Mouse (Mus musculus): ENCODE data around the gene Dip2b. TPM values are rescaled to one million over a fixed set of nuclear protein-coding genes. Genes with fewer than 3 reads are reported as not detected.
A peak's percentile ranks its signal among the peaks of the same experiment; 100 is the strongest.

Dip2b gene
- polyA plus RNA-seq, 1 experiment from 2014 or later: 9.8 TPM

- 86% methylated on average over 13 of the region's 13 CpGs for WGBS
- Histone ChIP-seq H3K27ac (no peak overlapping the region), H3K4me1 (peaks cover 15% of the 10 kb centered on the region), H3K9me3 (no peaks in the 10 kb centered on the region), H3K4me2 (no peak overlapping the region), H3K36me3 (peaks cover 5% of the 10 kb centered on the region; the same call in 1 of the 2 replicates), H3K4me3 (replicated peaks) (no peak overlapping the region), H3K27me3 (replicated peaks) (no peaks in the 10 kb centered on the region), H3K9ac (no peak overlapping the region)
- ATAC-seq (ENCODE audit: insufficient read depth, low FRiP score, low read depth): no peak
Measured at GRCm38 (mm10) chr15:100116325-100116724, 77.9 kb downstream of the Dip2b start.

- Histone ChIP-seq H3K4me2 (no peak overlapping the region), H3K27me3 (replicated peaks) (no peaks in the 10 kb centered on the region), H3K27ac (no peak overlapping the region), H3K4me3 (replicated peaks) (no peak overlapping the region), H3K36me3 (peaks cover 5% of the 10 kb centered on the region; the same call in 1 of the 2 replicates), H3K4me1 (peaks cover 3% of the 10 kb centered on the region; the same call in 1 of the 2 replicates), H3K9me3 (no peaks in the 10 kb centered on the region), H3K9ac (no peak overlapping the region)
- 67% methylated on average over 6 of the region's 6 CpGs for WGBS
- no peak for ATAC-seq (ENCODE audit: insufficient read depth, low FRiP score, low read depth)
Measured at GRCm38 (mm10) chr15:100119225-100119788, 80.8 kb downstream of the Dip2b start.

- H3K9me3 ChIP-seq: no peaks in the 10 kb centered on the region
- peaks cover 5% of the 10 kb centered on the region; the same call in 1 of the 2 replicates for H3K36me3 ChIP-seq
- H3K27ac ChIP-seq: no peak overlapping the region
- no peak overlapping the region for H3K9ac ChIP-seq
- no peaks in the 10 kb centered on the region for H3K27me3 ChIP-seq (replicated peaks)
- peaks cover 4% of the 10 kb centered on the region for H3K4me1 ChIP-seq
- H3K4me2 ChIP-seq: no peak overlapping the region
- H3K4me3 ChIP-seq (replicated peaks): no peak overlapping the region
- ATAC-seq (ENCODE audit: insufficient read depth, low FRiP score, low read depth): no peak
- 87% methylated on average over 6 of the region's 6 CpGs for WGBS
Measured at GRCm38 (mm10) chr15:100121437-100121836, 83.0 kb downstream of the Dip2b start.

- 50% methylated on average over 5 of the region's 5 CpGs for WGBS
- no peak overlapping the region for H3K4me2 ChIP-seq
Measured at GRCm38 (mm10) chr15:100123867-100124266, 85.4 kb downstream of the Dip2b start.

GRCm38 (mm10) chr15:100125245-100125644, 86.8 kb downstream of the Dip2b start:
- H3K4me3 ChIP-seq (replicated peaks): no peak overlapping the region
- no peaks in the 10 kb centered on the region for H3K36me3 ChIP-seq
- no peak for ATAC-seq (ENCODE audit: insufficient read depth, low FRiP score, low read depth)
- no peaks in the 10 kb centered on the region for H3K27me3 ChIP-seq (replicated peaks)
- no peak overlapping the region for H3K9ac ChIP-seq
- peaks cover 4% of the 10 kb centered on the region for H3K4me1 ChIP-seq
- H3K4me2 ChIP-seq: no peak overlapping the region
- H3K9me3 ChIP-seq: no peaks in the 10 kb centered on the region
- 73% methylated on average over 6 of the region's 6 CpGs for whole genome bisulfite sequencing
- H3K27ac ChIP-seq: peak overlapping the region; percentile 22; the same call in 1 of the 2 replicates

More at GRCm38 (mm10) chr15:100123867-100124266, 85.4 kb downstream of the Dip2b start:
- Histone ChIP-seq H3K9me3 (no peaks in the 10 kb centered on the region), H3K27me3 (replicated peaks) (no peaks in the 10 kb centered on the region), H3K27ac (no peak overlapping the region), H3K4me3 (replicated peaks) (no peak overlapping the region), H3K9ac (no peak overlapping the region), H3K4me1 (peaks cover 6% of the 10 kb centered on the region), H3K36me3 (no peaks in the 10 kb centered on the region)
- no peak for ATAC-seq (ENCODE audit: insufficient read depth, low FRiP score, low read depth)

- no peaks in the 10 kb centered on the region for H3K27me3 ChIP-seq (replicated peaks)
- peaks cover 4% of the 10 kb centered on the region for H3K4me1 ChIP-seq
- H3K36me3 ChIP-seq: no peaks in the 10 kb centered on the region
- no peak overlapping the region; the same call in 1 of the 2 replicates for H3K27ac ChIP-seq
- H3K9me3 ChIP-seq: no peaks in the 10 kb centered on the region
- no peak overlapping the region for H3K4me3 ChIP-seq (replicated peaks)
- WGBS: 13% methylated on average over 11 of the region's 11 CpGs
- peak; percentile 65; the same call in 1 of the 2 replicates for ATAC-seq (ENCODE audit: insufficient read depth, low FRiP score, low read depth)
- H3K9ac ChIP-seq: no peak overlapping the region
- no peak overlapping the region for H3K4me2 ChIP-seq
Measured at GRCm38 (mm10) chr15:100126456-100127107, 88.1 kb downstream of the Dip2b start.

GRCm38 (mm10) chr15:100129151-100129790, 90.8 kb downstream of the Dip2b start:
- Histone ChIP-seq H3K36me3 (peaks cover 3% of the 10 kb centered on the region), H3K4me1 (peaks cover 4% of the 10 kb centered on the region), H3K4me3 (replicated peaks) (no peak overlapping the region), H3K4me2 (no peak overlapping the region), H3K27me3 (replicated peaks) (no peaks in the 10 kb centered on the region), H3K9me3 (no peaks in the 10 kb centered on the region), H3K9ac (no peak overlapping the region), H3K27ac (no peak overlapping the region)
- no peak for ATAC-seq (ENCODE audit: insufficient read depth, low FRiP score, low read depth)
- 72% methylated on average over 7 of the region's 7 CpGs for WGBS

- no peaks in the 10 kb centered on the region for H3K4me1 ChIP-seq
- no peaks in the 10 kb centered on the region for H3K36me3 ChIP-seq
- H3K4me3 ChIP-seq (replicated peaks): no peak overlapping the region
- H3K9me3 ChIP-seq: no peaks in the 10 kb centered on the region
- WGBS: 84% methylated on average over 5 of the region's 5 CpGs
- no peak overlapping the region for H3K27ac ChIP-seq
- no peak for ATAC-seq (ENCODE audit: insufficient read depth, low FRiP score, low read depth)
- H3K9ac ChIP-seq: no peak overlapping the region
- no peak overlapping the region for H3K4me2 ChIP-seq
- H3K27me3 ChIP-seq (replicated peaks): no peaks in the 10 kb centered on the region
Measured at GRCm38 (mm10) chr15:100139665-100140064, 101.2 kb downstream of the Dip2b start.

- H3K9me3 ChIP-seq: no peaks in the 10 kb centered on the region
- H3K4me3 ChIP-seq (replicated peaks): no peak overlapping the region
- no peaks in the 10 kb centered on the region for H3K36me3 ChIP-seq
- H3K4me2 ChIP-seq: no peak overlapping the region
- ATAC-seq (ENCODE audit: insufficient read depth, low FRiP score, low read depth): no peak
- no peak overlapping the region for H3K9ac ChIP-seq
- peaks cover 6% of the 10 kb centered on the region; the same call in 1 of the 2 replicates for H3K4me1 ChIP-seq
- 74% methylated on average over 4 of the region's 4 CpGs for WGBS
- H3K27ac ChIP-seq: no peak overlapping the region
- H3K27me3 ChIP-seq (replicated peaks): no peaks in the 10 kb centered on the region
Measured at GRCm38 (mm10) chr15:100140428-100140827, 102.0 kb downstream of the Dip2b start.

GRCm38 (mm10) chr15:100143091-100143801, 104.8 kb downstream of the Dip2b start:
- Histone ChIP-seq H3K9me3 (no peaks in the 10 kb centered on the region), H3K4me1 (peaks cover 9% of the 10 kb centered on the region), H3K4me2 (no peak overlapping the region), H3K27ac (no peak overlapping the region), H3K36me3 (no peaks in the 10 kb centered on the region), H3K9ac (no peak overlapping the region), H3K27me3 (replicated peaks) (no peaks in the 10 kb centered on the region), H3K4me3 (replicated peaks) (no peak overlapping the region)
- 81% methylated on average over 11 of the region's 11 CpGs for WGBS
- ATAC-seq (ENCODE audit: insufficient read depth, low FRiP score, low read depth): no peak

GRCm38 (mm10) chr15:100144854-100145824, 106.7 kb downstream of the Dip2b start:
- WGBS: 56% methylated on average over 15 of the region's 15 CpGs
- Histone ChIP-seq H3K9me3 (no peaks in the 10 kb centered on the region), H3K27ac (no peak overlapping the region), H3K4me3 (replicated peaks) (no peak overlapping the region), H3K4me2 (no peak overlapping the region), H3K9ac (no peak overlapping the region), H3K4me1 (peaks cover 9% of the 10 kb centered on the region), H3K36me3 (no peaks in the 10 kb centered on the region), H3K27me3 (replicated peaks) (no peaks in the 10 kb centered on the region)
- ATAC-seq (ENCODE audit: insufficient read depth, low FRiP score, low read depth): peak; percentile 71; the same call in 1 of the 2 replicates
